ENCODE assay signal across 24 mouse cellular contexts in genomic region chr11:105513275-105513674, GRCm38 (mm10). TPM values are rescaled to one million over a fixed set of nuclear protein-coding genes. Genes with fewer than 3 reads are reported as not detected.
"Had no signal": no experiment of that assay in that cellular context is flagged by ENCODE, and none has a peak within 500 bp of the region (broad histone marks: within the 10 kb centered on the region; RNA-seq: fewer than 3 reads in every experiment).

No protein-coding gene starts in this region.

- H3K4me2 ChIP-seq: limb, embryonic 15.5 days; liver, embryonic 11.5 days; lung, embryonic 15.5 days; midbrain, embryonic 12.5 days; midbrain, embryonic 15.5 days; neural tube, embryonic 12.5 days; neural tube, embryonic 15.5 days; stomach, embryonic 15.5 days had no signal

- DNase-seq: kidney, adult 18-20 months; kidney, adult 9 months; kidney, postnatal 14 days; kidney, postnatal 4 days; liver, postnatal 0 days; right cerebral cortex, adult 18-20 months; right cerebral cortex, postnatal 14 days; right cerebral cortex, postnatal 4 days; thymus, adult 18-20 months; thymus, postnatal 14 days; thymus, postnatal 4 days had no signal

- H3K36me3 ChIP-seq: limb, embryonic 15.5 days; lung, embryonic 15.5 days; midbrain, embryonic 12.5 days; midbrain, embryonic 15.5 days; neural tube, embryonic 12.5 days; neural tube, embryonic 15.5 days; stomach, embryonic 15.5 days had no signal

- H3K9me3 ChIP-seq: limb, embryonic 15.5 days; lung, embryonic 15.5 days; midbrain, embryonic 12.5 days; midbrain, embryonic 15.5 days; neural tube, embryonic 12.5 days; neural tube, embryonic 15.5 days; stomach, embryonic 15.5 days had no signal

- H3K27me3 ChIP-seq: limb, embryonic 15.5 days; lung, embryonic 15.5 days; midbrain, embryonic 15.5 days; neural tube, embryonic 12.5 days; neural tube, embryonic 15.5 days; stomach, embryonic 15.5 days had no signal

- ATAC-seq: inflammation-experienced regulatory T-cells, adult 6 months; liver, postnatal 0 days; midbrain, embryonic 15.5 days had no signal

- H3K4me3 ChIP-seq: limb, embryonic 15.5 days; lung, embryonic 15.5 days; midbrain, embryonic 12.5 days; midbrain, embryonic 15.5 days; neural tube, embryonic 12.5 days; neural tube, embryonic 15.5 days; stomach, embryonic 15.5 days had no signal

- H3K9ac ChIP-seq: limb, embryonic 15.5 days; liver, embryonic 14.5 days; liver, postnatal 0 days; lung, embryonic 15.5 days; midbrain, embryonic 12.5 days; midbrain, embryonic 15.5 days; neural tube, embryonic 12.5 days; neural tube, embryonic 15.5 days; stomach, embryonic 15.5 days had no signal

- H3K27ac ChIP-seq: liver, embryonic 14.5 days; lung, embryonic 15.5 days; macrophage; midbrain, embryonic 12.5 days; midbrain, embryonic 15.5 days; neural tube, embryonic 12.5 days; neural tube, embryonic 15.5 days; stomach, embryonic 15.5 days had no signal

RNA-seq across cellular contexts. Expression of gene March10, which starts 56.7 kb away (rescaled TPM):
- total RNA-seq: megakaryocyte, adult 5-6 weeks had no signal
- polyA plus RNA-seq: inflammation-experienced regulatory T-cells, adult 6 months; limb, embryonic 11.5 days; limb, embryonic 15.5 days; liver, embryonic 11.5 days; liver, embryonic 14.5 days; liver, postnatal 0 days; macrophage; stomach, embryonic 15.5 days had no signal
